Mouse (Mus musculus) embryonic facial prominence, embryonic 12.5 days (tissue): ENCODE results near the gene Syn3. TPM values are rescaled to one million over a fixed set of nuclear protein-coding genes. Genes with fewer than 3 reads are reported as not detected.

Source experiments
- ATAC-seq: fragments of 200-750 bp; cut with Nextera tagmentation; 2 replicates; pipeline ENCODE4 v1.8.0; 2017; ENCODE audit not compliant: insufficient number of reproducible peaks, insufficient read depth, low FRiP score, low TSS enrichment
- H3K27ac ChIP-seq: fragments of 300-500 bp; sonication (generic); 2 replicates; pipeline ENCODE4 v1.5.1; 2016; ENCODE audit warnings: mild to moderate bottlenecking
- H3K27me3 ChIP-seq: fragments of 300-500 bp; sonication (generic); 2 replicates; pipeline ENCODE4 v1.6.1; 2016; ENCODE audit warnings: mild to moderate bottlenecking, moderate library complexity
- H3K36me3 ChIP-seq: fragments of 300-500 bp; sonication (generic); 2 replicates; pipeline ENCODE4 v1.6.1; 2016; ENCODE audit warnings: mild to moderate bottlenecking
- H3K4me1 ChIP-seq: fragments of 300-500 bp; sonication (generic); 2 replicates; pipeline ENCODE4 v1.6.1; 2016
- H3K4me2 ChIP-seq: fragments of 300-500 bp; sonication (generic); replicated peaks from 2 replicates; pipeline ENCODE4 v1.6.1; 2016; ENCODE audit warnings: mild to moderate bottlenecking, moderate library complexity
- H3K4me3 ChIP-seq: fragments of 300-500 bp; sonication (generic); 2 replicates; pipeline ENCODE4 v1.5.1; 2016; ENCODE audit warnings: mild to moderate bottlenecking
- H3K9ac ChIP-seq: fragments of 300-500 bp; sonication (generic); 2 replicates; pipeline ENCODE4 v1.6.1; 2016; ENCODE audit warnings: mild to moderate bottlenecking, moderate library complexity
- H3K9me3 ChIP-seq: fragments of 300-500 bp; sonication (generic); 2 replicates; pipeline ENCODE4 v1.6.1; 2016; ENCODE audit warnings: mild to moderate bottlenecking, moderate library complexity
- WGBS: fragments of 180-500 bp; shearing (Covaris S2); methylation state at CpG from one replicate; pipeline ENCODE4 v1.1.7; 2016; 5-methylcytosine and 5-hydroxymethylcytosine counted together
- polyA plus RNA-seq: library from polyadenylated mRNA; unstranded; fragments of >200 nt; fragmentation: Nextera tagmentation; extraction: Ambion mirVana; gene quantifications from 2 replicates; pipeline ENCODE4 v1.2.1, GENCODE M21; 2016

Gene Syn3
- polyA plus RNA-seq, 1 experiment from 2014 or later: 4.0 TPM

DNA sequence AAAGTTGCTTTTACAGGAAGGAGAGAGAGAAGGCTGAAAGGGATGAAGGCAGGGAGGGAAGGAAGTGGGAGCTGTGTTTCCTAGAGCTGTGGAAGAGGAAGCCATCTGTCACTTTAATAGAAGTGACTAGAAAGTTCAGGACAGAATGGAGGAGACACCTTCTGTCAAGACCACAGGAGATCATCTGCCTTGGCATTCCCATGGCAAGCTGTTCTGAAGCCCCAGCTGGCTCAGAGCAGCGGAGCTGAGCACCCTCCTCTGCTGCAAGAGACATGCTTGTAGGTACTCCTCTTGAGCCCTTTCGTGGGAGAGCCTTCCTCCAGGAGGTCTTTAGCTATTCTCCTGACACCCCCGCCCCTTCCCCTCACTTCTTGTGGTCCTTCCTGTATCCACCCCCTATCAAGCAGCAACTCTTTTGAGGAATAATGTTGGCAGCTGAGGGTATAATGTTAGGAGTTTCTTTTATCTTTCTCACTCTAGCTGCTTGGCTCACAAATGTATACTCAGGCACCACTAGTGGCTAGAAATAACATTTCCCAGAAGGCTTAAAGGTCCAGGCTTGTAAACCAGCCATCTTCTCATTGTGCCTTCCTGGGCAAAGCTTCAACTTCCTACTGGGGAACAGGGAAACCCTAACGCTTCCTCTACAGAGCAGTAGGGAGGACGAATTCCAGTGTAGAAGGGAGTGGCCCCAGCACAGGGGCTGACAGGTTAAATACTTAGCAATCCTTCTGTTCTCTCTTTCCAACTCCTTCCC is 436.3 kb downstream of the Syn3 start:
- Histone ChIP-seq H3K9ac (no peak overlapping the region), H3K4me2 (no peak overlapping the region), H3K4me3 (no peak overlapping the region), H3K36me3 (no peaks in the 10 kb centered on the region), H3K9me3 (peaks cover 3% of the 10 kb centered on the region), H3K27ac (no peak overlapping the region), H3K4me1 (peaks cover 8% of the 10 kb centered on the region; the same call in 1 of the 2 replicates), H3K27me3 (no peaks in the 10 kb centered on the region)
- ATAC-seq: no peak
- 72% methylated on average over 5 of the region's 5 CpGs for WGBS

- no peak overlapping the region for H3K4me2 ChIP-seq
- no peak overlapping the region for H3K4me3 ChIP-seq
- no peak overlapping the region for H3K27ac ChIP-seq
- WGBS: 40% methylated on average over 3 of the region's 3 CpGs
- H3K36me3 ChIP-seq: no peaks in the 10 kb centered on the region
- H3K9ac ChIP-seq: no peak overlapping the region
- peaks cover 7% of the 10 kb centered on the region; the same call in 1 of the 2 replicates for H3K4me1 ChIP-seq
- peaks cover 3% of the 10 kb centered on the region for H3K9me3 ChIP-seq
- H3K27me3 ChIP-seq: no peaks in the 10 kb centered on the region
- ATAC-seq: no peak
Observed at GRCm38 (mm10) chr10:86060267-86060666, 438.4 kb downstream of the Syn3 start.

- H3K9me3 ChIP-seq: peaks cover 3% of the 10 kb centered on the region
- H3K4me3 ChIP-seq: no peak overlapping the region
- no peak overlapping the region for H3K4me2 ChIP-seq
- ATAC-seq: no peak
- peaks cover 4% of the 10 kb centered on the region; the same call in 1 of the 2 replicates for H3K4me1 ChIP-seq
- no peak overlapping the region for H3K27ac ChIP-seq
- WGBS: 59% methylated on average over 2 of the region's 2 CpGs
- H3K9ac ChIP-seq: no peak overlapping the region
- H3K36me3 ChIP-seq: no peaks in the 10 kb centered on the region
- no peaks in the 10 kb centered on the region for H3K27me3 ChIP-seq
Observed at GRCm38 (mm10) chr10:86057712-86058111, 441.0 kb downstream of the Syn3 start.

- H3K4me3 ChIP-seq: no peak overlapping the region
- no peak overlapping the region for H3K4me2 ChIP-seq
- peaks cover 3% of the 10 kb centered on the region for H3K9me3 ChIP-seq
- no peaks in the 10 kb centered on the region for H3K36me3 ChIP-seq
- no peak overlapping the region for H3K9ac ChIP-seq
- peaks cover 4% of the 10 kb centered on the region; the same call in 1 of the 2 replicates for H3K4me1 ChIP-seq
- H3K27ac ChIP-seq: no peak overlapping the region
- WGBS: 65% methylated on average over 11 of the region's 11 CpGs
- no peaks in the 10 kb centered on the region for H3K27me3 ChIP-seq
- no peak for ATAC-seq
Observed at GRCm38 (mm10) chr10:86057286-86057685, 441.4 kb downstream of the Syn3 start.

GRCm38 (mm10) chr10:86056297-86056903 is 442.3 kb downstream of the Syn3 start:
- no peaks in the 10 kb centered on the region for H3K36me3 ChIP-seq
- H3K27ac ChIP-seq: no peak overlapping the region
- H3K9me3 ChIP-seq: no peaks in the 10 kb centered on the region
- H3K9ac ChIP-seq: no peak overlapping the region
- no peak overlapping the region for H3K4me3 ChIP-seq
- ATAC-seq: no peak
- no peaks in the 10 kb centered on the region for H3K27me3 ChIP-seq
- WGBS: 84% methylated on average over 8 of the region's 8 CpGs
- peaks cover 4% of the 10 kb centered on the region; the same call in 1 of the 2 replicates for H3K4me1 ChIP-seq
- H3K4me2 ChIP-seq: no peak overlapping the region

DNA sequence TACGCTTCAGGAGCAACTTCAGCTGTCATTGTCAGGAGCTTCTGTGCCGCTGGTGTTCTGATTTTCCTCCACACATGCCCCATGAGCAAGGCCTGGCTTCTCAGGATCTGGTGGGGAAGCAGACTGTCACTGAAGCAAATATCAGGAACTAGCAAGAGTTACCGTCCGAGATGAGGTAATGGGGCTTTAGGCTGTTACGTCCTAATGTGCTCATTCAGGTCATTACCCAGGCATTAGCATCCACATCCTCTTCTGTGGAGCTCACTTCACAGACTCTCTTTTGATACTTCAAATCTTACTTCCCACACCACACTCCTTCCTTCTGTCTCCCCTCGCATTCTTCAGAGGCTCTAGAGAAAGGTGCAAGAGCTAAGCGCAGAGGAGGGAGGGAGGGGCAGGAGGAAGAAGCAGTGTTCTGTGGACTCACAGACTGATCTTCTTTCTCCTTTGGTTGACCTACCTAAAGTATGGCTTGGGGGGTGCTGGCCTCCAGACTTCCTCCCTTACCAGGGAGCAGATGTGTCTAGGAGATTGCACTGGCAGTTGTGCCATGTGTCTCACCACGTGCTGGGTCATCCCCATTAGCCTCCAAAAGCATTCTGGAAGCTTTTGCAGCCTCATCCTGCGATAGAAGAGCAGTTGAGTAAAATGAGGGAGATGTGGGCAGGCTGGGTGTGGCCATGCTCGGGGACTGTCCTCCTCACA is 445.7 kb downstream of the Syn3 start:
- Histone ChIP-seq H3K27me3 (no peaks in the 10 kb centered on the region), H3K4me1 (no peaks in the 10 kb centered on the region), H3K4me3 (no peak overlapping the region), H3K4me2 (no peak overlapping the region), H3K27ac (no peak overlapping the region), H3K36me3 (peaks cover under 1% of the 10 kb centered on the region; the same call in 1 of the 2 replicates), H3K9ac (no peak overlapping the region), H3K9me3 (no peaks in the 10 kb centered on the region)
- no peak for ATAC-seq
- 81% methylated on average over 10 of the region's 10 CpGs for WGBS

DNA sequence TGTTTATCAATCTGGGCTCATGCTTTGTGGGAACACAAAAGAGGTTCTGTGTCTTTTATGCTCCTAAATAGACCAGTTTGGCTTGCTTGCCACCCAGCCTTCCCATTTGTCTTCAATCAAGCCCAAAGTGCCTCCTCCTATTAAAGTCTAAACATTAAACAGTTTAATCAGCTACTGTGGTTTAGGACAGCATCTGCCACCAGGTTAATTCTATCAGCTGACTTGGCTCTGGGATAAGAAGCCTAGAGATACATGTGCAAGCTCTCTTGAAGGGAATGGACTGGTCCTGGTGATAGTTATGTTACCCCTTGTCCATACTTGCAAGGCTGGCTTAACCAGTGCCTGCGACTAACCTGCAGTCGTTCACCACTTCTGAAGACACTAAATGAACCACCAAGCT is 448.2 kb downstream of the Syn3 start:
- Histone ChIP-seq H3K27ac (no peak overlapping the region), H3K9ac (no peak overlapping the region), H3K9me3 (no peaks in the 10 kb centered on the region), H3K4me1 (no peaks in the 10 kb centered on the region), H3K36me3 (peaks cover 6% of the 10 kb centered on the region; the same call in 1 of the 2 replicates), H3K4me3 (no peak overlapping the region), H3K27me3 (no peaks in the 10 kb centered on the region), H3K4me2 (no peak overlapping the region)
- WGBS: 75% methylated on average over 2 of the region's 2 CpGs
- ATAC-seq: no peak

DNA sequence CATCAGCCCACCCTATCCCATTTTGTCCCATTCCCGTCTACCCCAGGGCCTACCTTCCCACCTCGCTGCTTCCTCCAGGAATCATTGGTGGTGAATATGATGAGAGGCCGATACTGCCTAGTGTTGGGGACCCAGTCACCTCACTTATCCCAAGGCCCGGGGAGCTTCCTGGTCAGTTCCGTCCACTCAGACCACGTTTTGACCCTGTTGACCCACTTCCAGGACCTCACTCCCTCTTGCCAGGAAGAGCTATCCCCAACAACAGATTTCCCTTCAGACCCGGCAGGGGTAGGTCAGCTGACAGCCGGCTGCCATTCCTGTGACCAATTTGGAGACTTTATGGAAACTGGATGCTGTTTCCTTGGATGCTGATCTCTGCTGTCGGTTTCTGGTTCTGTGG is 450.9 kb downstream of the Syn3 start:
- Histone ChIP-seq H3K9me3 (no peaks in the 10 kb centered on the region), H3K4me2 (no peak overlapping the region), H3K27me3 (no peaks in the 10 kb centered on the region), H3K4me1 (no peaks in the 10 kb centered on the region), H3K9ac (no peak overlapping the region), H3K36me3 (peaks cover 6% of the 10 kb centered on the region; the same call in 1 of the 2 replicates), H3K27ac (no peak overlapping the region), H3K4me3 (no peak overlapping the region)
- ATAC-seq: no peak
- WGBS: 82% methylated on average over 9 of the region's 9 CpGs

- Histone ChIP-seq H3K27ac (no peak overlapping the region), H3K9me3 (no peaks in the 10 kb centered on the region), H3K36me3 (peaks cover 6% of the 10 kb centered on the region; the same call in 1 of the 2 replicates), H3K4me3 (no peak overlapping the region), H3K27me3 (no peaks in the 10 kb centered on the region), H3K4me1 (no peaks in the 10 kb centered on the region), H3K4me2 (no peak overlapping the region), H3K9ac (no peak overlapping the region)
- whole genome bisulfite sequencing: 93% methylated on average over 1 of the region's 1 CpGs
- ATAC-seq: no peak
Observed at GRCm38 (mm10) chr10:86046371-86046770, 452.3 kb downstream of the Syn3 start.

DNA sequence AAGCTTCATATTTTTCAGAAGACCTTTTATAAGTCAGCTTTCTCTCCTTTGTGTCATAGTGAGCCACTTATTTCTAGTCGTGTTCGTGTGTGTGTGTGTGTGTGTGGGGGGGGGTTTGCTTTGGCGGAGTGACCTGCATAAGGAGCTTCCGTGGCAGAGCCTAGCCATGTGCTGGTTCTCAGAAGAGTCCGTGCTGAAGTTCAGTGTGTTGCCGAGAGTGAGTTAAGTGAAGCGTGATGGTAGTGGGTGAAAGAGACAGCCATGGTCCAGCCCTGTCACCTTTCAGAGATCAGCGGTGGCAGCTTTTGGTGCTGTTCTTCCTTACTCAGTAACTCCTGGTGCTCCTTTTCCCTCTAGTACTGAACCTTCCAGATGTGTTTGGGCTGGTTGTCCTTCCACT is 454.6 kb downstream of the Syn3 start:
- Histone ChIP-seq H3K9me3 (no peaks in the 10 kb centered on the region), H3K36me3 (peaks cover 10% of the 10 kb centered on the region; the same call in 1 of the 2 replicates), H3K4me1 (no peaks in the 10 kb centered on the region), H3K27me3 (no peaks in the 10 kb centered on the region), H3K4me2 (no peak overlapping the region), H3K27ac (no peak overlapping the region), H3K4me3 (no peak overlapping the region), H3K9ac (no peak overlapping the region)
- no peak for ATAC-seq
- WGBS: 94% methylated on average over 8 of the region's 8 CpGs

GRCm38 (mm10) chr10:86043651-86044050 is 455.0 kb downstream of the Syn3 start:
- Histone ChIP-seq H3K4me1 (no peaks in the 10 kb centered on the region), H3K27ac (no peak overlapping the region), H3K9ac (no peak overlapping the region), H3K36me3 (peaks cover 10% of the 10 kb centered on the region; the same call in 1 of the 2 replicates), H3K9me3 (no peaks in the 10 kb centered on the region), H3K4me2 (no peak overlapping the region), H3K27me3 (no peaks in the 10 kb centered on the region), H3K4me3 (no peak overlapping the region)
- WGBS: 79% methylated on average over 4 of the region's 4 CpGs
- ATAC-seq: no peak
